Mouse (Mus musculus) hindbrain, postnatal 0 days (tissue): Measurements from ENCODE around the gene Mis12. TPM values are rescaled to one million over a fixed set of nuclear protein-coding genes. Genes with fewer than 3 reads are reported as not detected.

Experiments
- ATAC-seq: fragments of 200-750 bp; cut with Nextera tagmentation; 2 replicates; pipeline ENCODE4 v1.8.0; 2017; ENCODE audit warnings: mild to moderate bottlenecking, moderate TSS enrichment, moderate library complexity
- DNase-seq: peaks from one replicate; pipeline ENCODE4 v3.0.0-alpha.2; 2015; ENCODE audit warnings: low spot score
- H3K27ac ChIP-seq: fragments of 300-500 bp; sonication (generic); 2 replicates; pipeline ENCODE4 v1.5.1; 2014; ENCODE audit warnings: mild to moderate bottlenecking
- H3K27me3 ChIP-seq: fragments of 300-500 bp; sonication (generic); 2 replicates; pipeline ENCODE4 v1.6.1; 2014; ENCODE audit warnings: low read length, mixed read lengths; ENCODE audit not compliant: insufficient read depth
- H3K36me3 ChIP-seq: fragments of 300-500 bp; sonication (generic); 2 replicates; pipeline ENCODE4 v1.6.1; 2014; ENCODE audit warnings: low read length, mixed read lengths; ENCODE audit not compliant: insufficient read depth
- H3K4me1 ChIP-seq: fragments of 300-500 bp; sonication (generic); 2 replicates; pipeline ENCODE4 v1.6.1; 2014; ENCODE audit warnings: antibody characterized with exemption, low read length, mixed read lengths; ENCODE audit not compliant: insufficient read depth
- H3K4me2 ChIP-seq: fragments of 300-500 bp; sonication (generic); 2 replicates; pipeline ENCODE4 v1.6.1; 2014; ENCODE audit warnings: low read depth, mild to moderate bottlenecking, low read length, moderate library complexity, mixed read lengths
- H3K4me3 ChIP-seq: fragments of 300-500 bp; sonication (generic); 2 replicates; pipeline ENCODE4 v1.5.1; 2014; ENCODE audit warnings: low read length
- H3K9ac ChIP-seq: fragments of 300-500 bp; sonication (generic); replicated peaks from 2 replicates; pipeline ENCODE4 v1.6.1; 2014; ENCODE audit warnings: mild to moderate bottlenecking, low read length, moderate library complexity, mixed read lengths
- H3K9me3 ChIP-seq: fragments of 300-500 bp; sonication (generic); 2 replicates; pipeline ENCODE4 v1.6.1; 2016; ENCODE audit warnings: low read length, mixed read lengths
- CTCF ChIP-seq: IDR thresholded peaks from 2 replicates; pipeline ENCODE4 v1.5.1; 2016; ENCODE audit warnings: antibody characterized with exemption, control low read depth, low read depth
- WGBS: fragments of 180-500 bp; shearing (Covaris S2); extraction: QIAGEN DNeasy Blood & Tissue Kit; methylation state at CpG from one replicate; pipeline ENCODE4 v1.1.7; 2014; 5-methylcytosine and 5-hydroxymethylcytosine counted together
- polyA plus RNA-seq: library from polyadenylated mRNA; unstranded; fragments of >200 nt; fragmentation: Nextera tagmentation; extraction: Ambion mirVana; gene quantifications from 2 replicates; pipeline ENCODE4 v1.2.1, GENCODE M21; 2015
- total RNA-seq: library from RNA; depleted of rRNA; stranded (reverse); fragments of >200 nt; gene quantifications from 2 replicates; pipeline ENCODE4 v1.2.3, GENCODE M21; 2014; rRNA removed

Gene Mis12
- 6.1 and 12.5 TPM in 2 replicates for total RNA-seq
- polyA plus RNA-seq, result 14.1 and 16.2 TPM in 2 replicates

- peak; percentile 98 for DNase-seq
- WGBS, result under 1% methylated on average over 66 of the region's 71 CpGs
- Histone ChIP-seq H3K9ac (peak within 1 kb of the TSS; percentile 92), H3K9me3 (no peaks in the 10 kb centered on the region), H3K4me2 (peak within 1 kb of the TSS; percentile 69), H3K27me3 (no peaks in the 10 kb centered on the region), H3K4me1 (peaks cover 16% of the 10 kb centered on the region), H3K36me3 (no peaks in the 10 kb centered on the region), H3K27ac (peak within 1 kb of the TSS; percentile 87), H3K4me3 (peak within 1 kb of the TSS; percentile 86)
- TF ChIP-seq CTCF, result no peak
- ATAC-seq, result peak; percentile 100
These were observed at the start of gene Mis12, which contains the start of gene Derl2 for GRCm38 (mm10) chr11:71019201-71020068. Gene Mis12 (plus strand): TSS chr11:71019611. Gene Derl2 (minus strand): TSS chr11:71019841.

- no peak for TF ChIP-seq CTCF
- peak; percentile 99 for ATAC-seq
- Histone ChIP-seq H3K27ac (peak within 1 kb of the TSS; percentile 92), H3K27me3 (no peaks in the 10 kb centered on the region), H3K4me3 (peak within 1 kb of the TSS; percentile 95), H3K4me2 (peak within 1 kb of the TSS; percentile 92), H3K9me3 (no peaks in the 10 kb centered on the region), H3K4me1 (peaks cover 8% of the 10 kb centered on the region; the same call in 1 of the 2 replicates), H3K36me3 (peaks cover 30% of the 10 kb centered on the region), H3K9ac (peak within 1 kb of the TSS; percentile 87)
- WGBS, result under 1% methylated on average over 43 of the region's 43 CpGs
- peak; percentile 97 for DNase-seq
These were observed 49.4 kb upstream of the Mis12 start, which contains the start of the genes Nup88 and Rpain for GRCm38 (mm10) chr11:70969821-70970559. Gene Nup88 (minus strand): TSS chr11:70969973. Gene Rpain (plus strand): TSS chr11:70970213.

- TF ChIP-seq CTCF, result peak; percentile 45
- Histone ChIP-seq H3K9ac (peak overlapping the region; percentile 87), H3K4me2 (peak overlapping the region; percentile 92), H3K27me3 (no peaks in the 10 kb centered on the region), H3K9me3 (no peaks in the 10 kb centered on the region), H3K27ac (peak overlapping the region; percentile 92), H3K4me1 (peaks cover 8% of the 10 kb centered on the region; the same call in 1 of the 2 replicates), H3K36me3 (peaks cover 28% of the 10 kb centered on the region), H3K4me3 (peak overlapping the region; percentile 95)
- ATAC-seq (peak; percentile 18; the same call in 1 of the 2 replicates), DNase-seq (peak; percentile 58)
- 16% methylated on average over 24 of the region's 24 CpGs for WGBS
These were observed 48.6 kb upstream of the Mis12 start for GRCm38 (mm10) chr11:70970560-70971540.

- no peak overlapping the region for H3K4me2 ChIP-seq
- no peak overlapping the region for H3K27ac ChIP-seq
- H3K27me3 ChIP-seq, result no peaks in the 10 kb centered on the region
- WGBS, result 71% methylated on average over 1 of the region's 1 CpGs
- H3K9ac ChIP-seq, result no peak overlapping the region
- no peaks in the 10 kb centered on the region for H3K9me3 ChIP-seq
- ATAC-seq (no peak), DNase-seq (no peak)
- H3K4me3 ChIP-seq, result no peak overlapping the region
- TF ChIP-seq CTCF, result no peak
- peaks cover 37% of the 10 kb centered on the region for H3K36me3 ChIP-seq
- peaks cover 8% of the 10 kb centered on the region; the same call in 1 of the 2 replicates for H3K4me1 ChIP-seq
These were observed 46.8 kb upstream of the Mis12 start for GRCm38 (mm10) chr11:70972586-70972985.

GRCm38 (mm10) chr11:70973947-70974346 lies 45.5 kb upstream of the Mis12 start:
- TF ChIP-seq CTCF, result peak; percentile 65
- peaks cover 51% of the 10 kb centered on the region for H3K36me3 ChIP-seq
- H3K27ac ChIP-seq, result no peak overlapping the region
- no peak overlapping the region for H3K9ac ChIP-seq
- no peak overlapping the region for H3K4me2 ChIP-seq
- DNase-seq (peak; percentile 36), ATAC-seq (no peak)
- 64% methylated on average over 4 of the region's 4 CpGs for WGBS
- no peak overlapping the region for H3K4me3 ChIP-seq
- no peaks in the 10 kb centered on the region for H3K4me1 ChIP-seq
- H3K27me3 ChIP-seq, result no peaks in the 10 kb centered on the region
- H3K9me3 ChIP-seq, result no peaks in the 10 kb centered on the region
